In the genomic region with DNA sequence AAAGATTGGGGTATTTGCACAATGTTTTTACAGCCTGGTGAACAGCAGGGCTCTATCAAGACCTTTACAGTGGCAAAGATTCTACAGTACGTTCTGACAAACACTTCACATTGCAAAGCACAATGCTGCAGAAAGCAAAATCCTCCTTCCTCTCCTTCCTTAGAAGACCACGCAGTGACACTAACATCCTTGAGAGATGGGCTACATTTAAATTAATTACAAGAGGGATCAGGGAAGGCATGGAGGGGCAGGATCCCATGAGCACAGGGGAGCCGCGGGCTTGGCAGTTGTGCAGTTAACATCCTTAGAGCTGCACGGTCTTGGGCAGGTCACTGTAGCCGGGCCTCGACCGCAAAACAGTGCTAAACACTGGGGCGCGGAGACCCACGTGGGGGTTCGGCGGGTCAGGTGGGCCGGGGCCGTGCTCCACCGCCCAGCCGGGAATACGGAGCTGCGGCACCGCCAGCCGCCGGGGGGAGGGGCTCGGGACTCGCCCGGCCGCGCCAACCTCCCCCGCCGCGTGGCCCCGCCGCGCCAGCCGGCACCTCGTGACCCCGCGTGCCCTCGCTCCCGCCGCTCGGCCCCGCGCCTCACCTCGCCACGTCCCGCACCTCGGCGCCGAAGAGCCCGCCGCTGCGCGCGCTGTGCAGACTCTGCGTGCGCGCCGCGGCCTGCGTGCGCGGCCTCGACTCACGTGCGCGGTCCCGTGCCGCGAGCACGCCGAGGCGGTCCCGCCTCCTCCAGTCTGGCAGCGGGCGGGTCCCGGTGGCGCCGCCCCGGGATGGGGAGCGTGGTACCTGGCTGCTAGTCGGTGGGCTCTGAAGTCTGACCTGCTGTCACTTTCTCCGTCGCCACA, we compare ENCODE assay signal across 8 mouse cellular contexts. TPM values are rescaled to one million over a fixed set of nuclear protein-coding genes. Genes with fewer than 3 reads are reported as not detected.
DNase-seq lines count a peak whose midpoint lies in the region; ATAC-seq lines count a peak whose summit lies in the region.

A gene (minus strand): TSS at position 658 of the 856 bp plus-strand sequence.
A gene (plus strand): TSS at position 730 of the 856 bp plus-strand sequence.

- intact Hi-C loops in left cerebral cortex, postnatal 10 days (cut with DNase I), result no loop called here

- peak within 1 kb of the TSS; percentile 79 for H3K4me2 ChIP-seq in hindbrain, embryonic 16.5 days (ENCODE audit: low read length)

- H3K27me3 ChIP-seq in hindbrain, embryonic 16.5 days (replicated peaks; ENCODE audit: control insufficient read depth, insufficient read depth, low read length), result no peaks in the 10 kb centered on the region

- peak within 1 kb of the TSS; percentile 86 for H3K9ac ChIP-seq in hindbrain, embryonic 16.5 days (ENCODE audit: low read depth, low read length)

- H3K4me3 ChIP-seq in hindbrain, embryonic 16.5 days (ENCODE audit: low read length), result peak within 1 kb of the TSS; percentile 63

- H3K36me3 ChIP-seq in hindbrain, embryonic 16.5 days (ENCODE audit: control insufficient read depth, insufficient read depth, low read length), result peaks cover 10% of the 10 kb centered on the region; the same call in 1 of the 2 replicates

- H3K27ac ChIP-seq in hindbrain, embryonic 16.5 days (ENCODE audit: low read depth, low read length), result peak within 1 kb of the TSS; percentile 84

- peak; percentile 67 for ATAC-seq in activated CD4-positive, CD25-positive, alpha-beta regulatory T cell, adult 4 months
- ATAC-seq in hindbrain, embryonic 16.5 days, result peak; percentile 95
- peak; percentile 97 for ATAC-seq in megakaryocyte progenitor cell, adult 5-6 weeks (replicated peaks; ENCODE audit: poor library complexity)

- DNase-seq in cerebellum, postnatal 4 days (ENCODE audit: low spot score in 2 of 2), result peak; percentile 60 to 84
- peak; percentile 66 for DNase-seq in gastrocnemius, adult 18-20 months (ENCODE audit: low spot score)
- DNase-seq in left cerebral cortex, postnatal 10 days (ENCODE audit: extremely low spot score in 1 of 2, low spot score in 2 of 2), result peak; percentile 48 to 87
- peak; percentile 84 to 86 for DNase-seq in right cerebral cortex, postnatal 10 days (ENCODE audit: low spot score in 2 of 2)
- peak; percentile 73 for DNase-seq in urinary bladder, postnatal 14 days (ENCODE audit: low spot score)

- no peaks in the 10 kb centered on the region for H3K9me3 ChIP-seq in hindbrain, embryonic 16.5 days (ENCODE audit: control insufficient read depth, low read length)

- under 1% methylated on average over 53 of the region's 83 CpGs for WGBS in hindbrain, embryonic 16.5 days

- H3K4me1 ChIP-seq in hindbrain, embryonic 16.5 days (ENCODE audit: control insufficient read depth, insufficient read depth, low read depth, low read length), result no peaks in the 10 kb centered on the region; the same call in 1 of the 2 replicates

RNA-seq across cellular contexts. Expression of the first gene that starts in this region (rescaled TPM):
- 10 to 100 TPM; 13.1 to 13.2 TPM for polyA plus RNA-seq in activated CD4-positive, CD25-positive, alpha-beta regulatory T cell, adult 4 months (2017; shearing (Covaris generic))
- 10 to 100 TPM; 11.4 to 12.5 TPM for total RNA-seq in gastrocnemius, adult 18-20 months (2021)
- polyA plus RNA-seq in hindbrain, embryonic 16.5 days (2015; fragmentation: Nextera tagmentation; extraction: Ambion mirVana), result 29.1 and 29.9 TPM in 2 replicates
- 10 to 100 TPM; 37.8 to 39.6 TPM for total RNA-seq in left cerebral cortex, postnatal 10 days (2021)
- total RNA-seq in megakaryocyte progenitor cell, adult 5-6 weeks (2015), result 23.8 and 24.0 TPM in 2 replicates
- total RNA-seq in megakaryocyte progenitor cell, adult 5-6 weeks (2017), result 15.7 and 19.4 TPM in 2 replicates

RNA-seq across cellular contexts. Expression of the second gene that starts in this region (rescaled TPM):
- 1 to 10 TPM; 4.9 to 5.2 TPM for polyA plus RNA-seq in activated CD4-positive, CD25-positive, alpha-beta regulatory T cell, adult 4 months (2017; shearing (Covaris generic))
- total RNA-seq in gastrocnemius, adult 18-20 months (2021), result 10 to 100 TPM; 11.4 to 17.3 TPM
- 22.6 and 23.7 TPM in 2 replicates for polyA plus RNA-seq in hindbrain, embryonic 16.5 days (2015; fragmentation: Nextera tagmentation; extraction: Ambion mirVana)
- 100 to 1,000 TPM; 113 to 129 TPM for total RNA-seq in left cerebral cortex, postnatal 10 days (2021)
- total RNA-seq in megakaryocyte progenitor cell, adult 5-6 weeks (2015), result 31.0 and 33.0 TPM in 2 replicates
- 32.8 and 35.5 TPM in 2 replicates for total RNA-seq in megakaryocyte progenitor cell, adult 5-6 weeks (2017)

Comparison
In these comparisons a context has a peak if more than half of its experiments do, and no peak if none do; other contexts are left out.
1. Peak in every context shown above with its lines: DNase-seq, ATAC-seq, H3K4me3 ChIP-seq and H3K27ac ChIP-seq.